Mouse (Mus musculus) liver, postnatal 0 days (tissue): ENCODE measurements around the gene Cd6. TPM values are rescaled to one million over a fixed set of nuclear protein-coding genes. Genes with fewer than 3 reads are reported as not detected.

Experiments used
- ATAC-seq: fragments of 200-750 bp; cut with Nextera tagmentation; 2 replicates; pipeline ENCODE4 v1.8.0; 2017; ENCODE audit warnings: mild to moderate bottlenecking, moderate library complexity
- DNase-seq: peaks from one replicate; pipeline ENCODE4 v3.0.0-alpha.2; 2016
- H3K27ac ChIP-seq: fragments of 300-500 bp; sonication (generic); 2 replicates; pipeline ENCODE4 v1.5.1; 2014; ENCODE audit warnings: antibody characterized with exemption, moderate library complexity, mild to moderate bottlenecking, low read depth
- H3K27me3 ChIP-seq: fragments of 300-500 bp; sonication (generic); 2 replicates; pipeline ENCODE4 v1.6.1; 2014; ENCODE audit warnings: low read length, control low read depth, mixed read lengths; ENCODE audit not compliant: insufficient read depth
- H3K36me3 ChIP-seq: fragments of 300-500 bp; sonication (generic); replicated peaks from 2 replicates; pipeline ENCODE4 v1.6.1; 2014; ENCODE audit warnings: mild to moderate bottlenecking, control low read depth, low read length, moderate library complexity, mixed read lengths; ENCODE audit not compliant: insufficient read depth
- H3K4me1 ChIP-seq: fragments of 300-500 bp; sonication (generic); 2 replicates; pipeline ENCODE4 v1.6.1; 2014; ENCODE audit warnings: antibody characterized with exemption, mild to moderate bottlenecking, control low read depth; ENCODE audit not compliant: insufficient read depth
- H3K4me2 ChIP-seq: fragments of 300-500 bp; sonication (generic); 2 replicates; pipeline ENCODE4 v1.6.1; 2014; ENCODE audit warnings: low read depth, mild to moderate bottlenecking, low read length, moderate library complexity, mixed read lengths
- H3K4me3 ChIP-seq: fragments of 300-500 bp; sonication (generic); 2 replicates; pipeline ENCODE4 v1.5.1; 2014; ENCODE audit warnings: low read depth, low read length
- H3K9ac ChIP-seq: fragments of 300-500 bp; sonication (generic); replicated peaks from 2 replicates; pipeline ENCODE4 v1.6.1; 2014; ENCODE audit warnings: mild to moderate bottlenecking, moderate library complexity
- H3K9me3 ChIP-seq: fragments of 300-500 bp; sonication (generic); 2 replicates; pipeline ENCODE4 v1.6.1; 2016; ENCODE audit warnings: mild to moderate bottlenecking, control low read depth, low read length, mixed read lengths
- CTCF ChIP-seq: sonication (generic); IDR thresholded peaks from 2 replicates; pipeline ENCODE4 v1.5.1; 2016; ENCODE audit warnings: antibody characterized with exemption, low read depth
- EP300 ChIP-seq: IDR thresholded peaks from 2 replicates; pipeline ENCODE4 v1.6.1; 2016; ENCODE audit warnings: antibody characterized with exemption, low read depth, mild to moderate bottlenecking
- WGBS: fragments of 180-500 bp; shearing (Covaris S2); extraction: QIAGEN DNeasy Blood & Tissue Kit; methylation state at CpG from one replicate; pipeline ENCODE4 v1.1.7; 2014; ENCODE audit not compliant: insufficient replicate concordance; 5-methylcytosine and 5-hydroxymethylcytosine counted together
- polyA plus RNA-seq: library from polyadenylated mRNA; unstranded; fragments of >200 nt; fragmentation: Nextera tagmentation; extraction: Ambion mirVana; gene quantifications from 2 replicates; pipeline ENCODE4 v1.2.1, GENCODE M21; 2015

Cd6 gene
- polyA plus RNA-seq, 1 experiment from 2014 or later = 0.11 TPM

DNA sequence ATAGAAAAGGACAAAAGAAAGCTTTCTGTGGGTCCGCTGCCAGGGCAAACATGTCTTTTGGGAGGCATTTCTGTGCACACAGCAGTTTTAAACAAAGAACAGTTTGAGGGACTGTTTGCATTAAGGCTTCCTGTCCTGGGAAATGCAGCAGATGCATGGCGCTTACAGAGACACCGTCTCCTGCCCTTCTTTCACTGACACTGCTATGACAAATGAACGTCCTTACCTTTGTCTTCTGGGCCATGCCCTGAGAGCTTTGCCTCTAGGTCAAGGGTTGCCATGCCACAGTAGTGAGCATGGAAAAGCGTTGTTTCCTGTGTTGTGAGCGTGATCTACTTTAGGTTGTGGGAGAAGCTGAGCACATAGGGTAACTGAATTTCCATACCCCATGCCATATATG lies 71.2 kb downstream of the Cd6 start:
- Histone ChIP-seq H3K4me3 (no peak overlapping the region), H3K27me3 (no peaks in the 10 kb centered on the region), H3K27ac (no peak overlapping the region), H3K4me1 (peaks cover 4% of the 10 kb centered on the region; the same call in 1 of the 2 replicates), H3K9ac (no peak overlapping the region), H3K36me3 (no peaks in the 10 kb centered on the region), H3K9me3 (no peaks in the 10 kb centered on the region), H3K4me2 (no peak overlapping the region)
- 66% methylated on average over 6 of the region's 6 CpGs for WGBS
- ATAC-seq = no peak
- DNase-seq = no peak
- TF ChIP-seq EP300 = no peak
- no peak for TF ChIP-seq CTCF

DNA sequence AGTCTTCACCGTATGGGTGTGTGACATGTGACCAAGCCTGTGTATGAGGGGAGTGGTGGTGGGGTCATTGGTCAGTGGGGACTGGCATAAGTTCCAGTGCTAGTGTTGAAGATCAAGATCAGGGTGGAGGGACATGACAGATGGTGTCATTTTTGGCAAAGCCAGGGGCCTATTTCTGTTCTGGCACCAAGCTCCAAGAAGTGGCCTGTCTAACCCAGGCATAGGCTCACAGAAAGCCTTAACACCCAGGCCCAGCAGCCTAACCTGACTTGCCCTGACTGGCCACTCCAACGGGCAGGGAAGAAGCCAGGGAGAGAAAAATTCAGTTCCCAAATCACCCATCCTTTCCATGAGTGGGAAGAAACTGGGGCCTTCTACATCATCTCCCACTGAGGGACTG lies 72.3 kb downstream of the Cd6 start:
- DNase-seq = no peak
- WGBS = 73% methylated on average over 2 of the region's 2 CpGs
- Histone ChIP-seq H3K27me3 (no peaks in the 10 kb centered on the region), H3K36me3 (no peaks in the 10 kb centered on the region), H3K4me2 (no peak overlapping the region), H3K9ac (no peak overlapping the region), H3K9me3 (no peaks in the 10 kb centered on the region), H3K27ac (no peak overlapping the region), H3K4me1 (peaks cover 4% of the 10 kb centered on the region; the same call in 1 of the 2 replicates), H3K4me3 (no peak overlapping the region)
- TF ChIP-seq CTCF (no peak), EP300 (no peak)
- no peak for ATAC-seq

DNA sequence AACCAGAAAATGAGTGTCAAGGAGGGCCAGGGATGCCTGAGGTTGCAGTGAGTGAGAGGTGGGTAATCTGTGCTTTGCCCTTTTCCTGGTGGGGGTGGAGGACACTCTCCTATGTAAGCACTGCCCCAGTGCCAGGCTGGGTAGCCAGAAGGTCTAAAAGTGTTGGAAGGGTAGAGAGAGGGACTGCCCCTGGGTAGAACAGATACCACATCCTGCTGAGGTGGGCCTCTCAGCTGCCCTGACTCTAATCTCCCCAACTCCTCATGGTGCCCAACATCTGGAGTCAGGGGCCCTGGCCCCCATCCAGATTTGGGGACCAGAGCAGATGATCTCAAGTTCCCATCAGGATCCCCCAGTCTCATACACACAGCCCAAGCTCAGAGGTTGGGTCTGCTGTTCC lies 72.7 kb downstream of the Cd6 start:
- peaks cover 4% of the 10 kb centered on the region; the same call in 1 of the 2 replicates for H3K4me1 ChIP-seq
- DNase-seq (no peak), ATAC-seq (no peak)
- TF ChIP-seq EP300 = no peak
- TF ChIP-seq CTCF = no peak
- H3K27ac ChIP-seq = no peak overlapping the region
- H3K4me3 ChIP-seq = no peak overlapping the region
- no peaks in the 10 kb centered on the region for H3K27me3 ChIP-seq
- H3K4me2 ChIP-seq = no peak overlapping the region
- H3K36me3 ChIP-seq = no peaks in the 10 kb centered on the region
- no peaks in the 10 kb centered on the region for H3K9me3 ChIP-seq
- H3K9ac ChIP-seq = no peak overlapping the region

DNA sequence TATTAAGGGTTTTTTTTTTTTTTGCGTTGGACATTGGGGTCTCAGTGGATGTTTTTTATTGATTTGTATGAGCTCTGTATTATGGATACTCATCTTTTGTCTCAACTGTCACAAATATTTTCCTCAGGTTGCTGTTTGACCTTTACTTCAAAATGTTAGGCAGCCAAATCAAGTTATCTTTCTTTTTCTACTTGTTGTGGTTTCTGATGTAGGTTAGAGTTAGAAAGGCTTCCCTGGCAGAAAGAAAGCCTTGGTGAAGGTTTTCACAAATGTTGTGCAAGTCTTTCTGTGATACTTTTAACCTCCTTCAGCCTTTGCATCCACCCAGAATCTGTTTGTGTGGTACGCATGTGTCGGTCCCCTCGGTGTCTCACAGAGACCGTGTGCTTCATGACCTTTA lies 77.2 kb downstream of the Cd6 start:
- H3K9me3 ChIP-seq = no peaks in the 10 kb centered on the region
- ATAC-seq = no peak
- no peak overlapping the region for H3K4me3 ChIP-seq
- no peak overlapping the region for H3K4me2 ChIP-seq
- TF ChIP-seq EP300 (no peak), CTCF (no peak)
- no peak overlapping the region for H3K27ac ChIP-seq
- no peak overlapping the region for H3K9ac ChIP-seq
- no peaks in the 10 kb centered on the region for H3K27me3 ChIP-seq
- H3K36me3 ChIP-seq = no peaks in the 10 kb centered on the region
- 91% methylated on average over 5 of the region's 5 CpGs for WGBS
- no peak for DNase-seq
- no peaks in the 10 kb centered on the region; the same call in 1 of the 2 replicates for H3K4me1 ChIP-seq

DNA sequence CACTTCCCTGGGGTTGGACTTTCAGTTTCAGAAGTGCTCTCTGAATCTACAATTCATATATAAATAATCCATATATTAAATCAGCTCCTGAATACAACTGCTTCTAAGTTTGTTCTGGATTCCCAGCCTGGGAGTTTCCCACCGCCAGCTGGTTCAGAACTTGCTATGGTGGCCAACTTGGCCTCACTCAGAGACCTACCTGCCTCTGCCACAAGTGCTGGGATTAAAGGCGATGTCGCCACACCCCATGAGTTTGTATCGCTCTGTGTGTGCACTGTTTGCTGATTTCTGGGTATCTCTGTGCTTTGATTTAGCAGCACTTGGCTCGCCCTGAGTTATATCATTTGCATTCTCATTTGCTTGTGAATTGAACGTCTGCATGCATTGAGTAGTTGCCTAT lies 77.8 kb downstream of the Cd6 start:
- H3K36me3 ChIP-seq = no peaks in the 10 kb centered on the region
- no peaks in the 10 kb centered on the region for H3K9me3 ChIP-seq
- no peak overlapping the region for H3K4me2 ChIP-seq
- whole genome bisulfite sequencing = 81% methylated on average over 6 of the region's 6 CpGs
- TF ChIP-seq CTCF (no peak), EP300 (no peak)
- no peaks in the 10 kb centered on the region; the same call in 1 of the 2 replicates for H3K4me1 ChIP-seq
- no peak overlapping the region for H3K4me3 ChIP-seq
- no peaks in the 10 kb centered on the region for H3K27me3 ChIP-seq
- ATAC-seq (no peak), DNase-seq (no peak)
- H3K9ac ChIP-seq = no peak overlapping the region
- H3K27ac ChIP-seq = no peak overlapping the region

DNA sequence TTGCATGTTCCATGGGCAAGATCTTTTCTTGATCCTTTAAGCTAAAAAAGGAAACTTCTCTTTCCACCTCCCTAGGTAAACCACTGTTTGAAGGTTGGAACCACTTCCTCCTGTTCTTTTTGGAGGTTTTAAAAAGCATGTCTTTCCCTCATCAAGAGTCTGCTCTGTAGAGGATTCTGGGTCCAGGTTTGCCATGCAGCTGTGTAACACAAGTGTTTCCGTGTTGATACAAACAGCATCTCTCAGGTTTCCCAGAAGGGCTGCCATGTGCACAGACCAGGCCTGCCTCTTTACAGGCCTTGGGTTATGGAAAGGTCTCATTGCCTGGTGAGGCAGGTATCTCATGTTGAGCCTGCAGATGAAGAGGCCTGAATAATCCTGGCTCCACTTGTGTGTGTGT lies 78.3 kb downstream of the Cd6 start:
- Histone ChIP-seq H3K9me3 (no peaks in the 10 kb centered on the region), H3K27ac (no peak overlapping the region), H3K27me3 (no peaks in the 10 kb centered on the region), H3K9ac (no peak overlapping the region), H3K4me2 (no peak overlapping the region), H3K36me3 (no peaks in the 10 kb centered on the region), H3K4me1 (no peaks in the 10 kb centered on the region; the same call in 1 of the 2 replicates), H3K4me3 (no peak overlapping the region)
- TF ChIP-seq CTCF = no peak
- TF ChIP-seq EP300 = no peak
- no peak for ATAC-seq
- DNase-seq = no peak
- WGBS = 74% methylated on average over 1 of the region's 1 CpGs

DNA sequence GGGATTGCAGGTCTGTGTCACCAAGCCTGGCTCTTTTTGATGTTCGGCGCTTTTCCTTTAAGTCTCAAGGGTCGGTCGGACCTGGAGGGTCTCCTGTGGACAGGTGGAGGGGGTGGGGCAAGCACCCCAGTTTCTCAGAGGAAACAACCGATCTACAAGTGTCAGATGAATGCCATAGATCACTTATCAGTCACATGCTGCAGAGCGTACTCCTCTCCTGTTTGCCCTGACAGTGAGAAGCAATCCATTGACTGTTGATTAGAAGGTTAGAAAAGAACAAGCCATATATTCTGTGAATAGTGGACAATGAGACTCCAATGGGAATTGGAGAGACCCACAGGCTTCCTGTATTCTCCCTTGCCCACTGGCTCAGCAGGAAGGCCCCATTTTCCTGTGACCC lies 79.7 kb downstream of the Cd6 start:
- no peak overlapping the region for H3K4me3 ChIP-seq
- no peaks in the 10 kb centered on the region for H3K9me3 ChIP-seq
- H3K4me1 ChIP-seq = no peaks in the 10 kb centered on the region; the same call in 1 of the 2 replicates
- 73% methylated on average over 6 of the region's 6 CpGs for WGBS
- ATAC-seq = no peak
- no peaks in the 10 kb centered on the region for H3K27me3 ChIP-seq
- no peak for DNase-seq
- no peak overlapping the region for H3K4me2 ChIP-seq
- no peaks in the 10 kb centered on the region for H3K36me3 ChIP-seq
- H3K9ac ChIP-seq = no peak overlapping the region
- TF ChIP-seq CTCF (no peak), EP300 (no peak)
- no peak overlapping the region for H3K27ac ChIP-seq
